Mouse (Mus musculus) G1E (cell line): ENCODE measurements at regions not wholly inside any gene's neighbourhood (a gene's known extent, or its start where the extent isn't known, plus 50 kb on each side); places are given as distances from the start of the nearest gene placed in this dataset.

Source experiments
- CTCF ChIP-seq: IDR thresholded peaks from 2 replicates; pipeline ENCODE4 v1.5.1; 2012; ENCODE audit warnings: low read depth, low read length, inconsistent platforms, mixed read lengths
- GATA1 ChIP-seq: IDR thresholded peaks from 2 replicates; pipeline ENCODE4 v1.6.1; 2012; ENCODE audit warnings: borderline replicate concordance, low read length, inconsistent platforms, mixed read lengths
- GATA2 ChIP-seq: IDR thresholded peaks from 2 replicates; pipeline ENCODE4 v1.6.1; 2012; ENCODE audit warnings: low read depth, low read length, inconsistent platforms, borderline replicate concordance
- POLR2AphosphoS5 ChIP-seq: IDR thresholded peaks from 2 replicates; pipeline ENCODE4 v1.6.1; 2012; ENCODE audit warnings: low read depth, low read length, inconsistent platforms; ENCODE audit not compliant: insufficient replicate concordance
- TAL1 ChIP-seq: conservative IDR thresholded peaks from 2 replicates; pipeline ENCODE4 v1.6.1; 2012; ENCODE audit warnings: low read depth, low read length, inconsistent platforms, mixed read lengths

GRCm38 (mm10) chr5:51771655-51772054 lies 204.1 kb upstream of the Ppargc1a start:
- TF ChIP-seq CTCF (no peak), GATA1 (no peak), POLR2AphosphoS5 (no peak), TAL1 (no peak), GATA2 (no peak)
